Mouse (Mus musculus): ENCODE measurements around the gene Prm1. TPM values are rescaled to one million over a fixed set of nuclear protein-coding genes. Genes with fewer than 3 reads are reported as not detected.
A peak's percentile ranks its signal among the peaks of the same experiment; 100 is the strongest.
"Not testable (repeated sequence)": the region's sequence is repeated elsewhere in the genome, so short reads cannot be mapped to it uniquely, and the experiment has no call there.

Gene Prm1
- total RNA-seq, 4 experiments from 2014 or later: not detected

DNA sequence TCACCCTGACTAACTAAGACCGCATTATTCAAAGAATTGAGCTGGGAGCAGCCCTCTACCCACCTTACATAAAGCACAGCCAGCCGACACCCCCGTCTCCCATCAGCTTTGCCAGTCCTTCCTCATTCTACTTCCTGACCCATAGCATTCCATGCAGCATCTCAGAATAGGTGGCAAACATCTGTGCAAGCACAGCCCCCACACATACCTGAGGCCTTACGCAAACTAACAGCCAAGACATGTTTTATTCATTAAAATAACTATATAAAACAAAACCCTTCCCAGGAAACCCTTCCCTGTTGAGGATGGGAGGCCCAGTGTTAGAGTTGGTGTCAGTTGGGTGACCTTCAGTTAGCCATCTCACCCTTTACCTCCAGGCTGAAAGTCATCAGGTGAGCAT is 20.2 kb upstream of the Prm1 start:
- DNase-seq (ENCODE audit: low spot score in 2 of 2): no peak

DNA sequence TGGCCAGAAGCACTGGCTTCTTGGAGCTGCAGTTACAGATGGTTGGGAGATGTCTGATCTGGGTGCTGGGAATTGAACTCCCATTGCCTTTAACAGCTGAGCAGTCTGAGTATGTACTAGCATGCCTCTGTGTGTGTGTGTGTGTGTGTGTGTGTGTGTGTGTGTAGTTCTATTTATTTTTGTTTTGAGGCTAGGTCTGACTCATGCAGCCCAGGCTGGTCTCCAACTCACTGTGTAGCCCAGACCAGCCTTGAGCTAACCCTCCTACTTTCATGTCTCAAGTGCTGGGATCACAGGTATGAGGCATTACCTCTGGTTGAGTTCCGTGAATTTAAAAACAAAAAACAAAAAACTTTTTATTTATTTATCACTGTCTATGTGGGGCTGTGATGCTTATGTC is 18.9 kb upstream of the Prm1 start:
- DNase-seq (ENCODE audit: low spot score in 2 of 2): no peak

DNA sequence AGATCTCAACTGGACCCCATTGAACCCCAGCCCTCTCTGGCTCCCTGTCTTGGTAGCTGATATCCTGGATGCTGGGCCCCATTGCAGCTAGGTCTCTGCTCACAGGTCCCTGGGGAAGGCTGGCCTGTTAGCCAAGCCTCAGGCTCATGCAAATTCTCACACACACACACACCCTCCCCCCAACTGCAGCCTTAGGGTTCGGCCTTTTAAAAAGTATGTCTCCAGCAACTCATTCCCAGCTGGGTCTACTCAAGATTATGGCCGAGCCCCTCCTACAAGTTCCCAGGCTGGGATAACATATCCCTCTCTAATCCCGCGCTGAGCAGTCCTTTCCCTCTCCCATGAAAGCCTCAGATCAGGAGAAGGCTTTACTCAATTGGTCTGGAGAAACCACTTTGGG is 15.7 kb upstream of the Prm1 start:
- DNase-seq (ENCODE audit: low spot score in 2 of 2): no peak

DNA sequence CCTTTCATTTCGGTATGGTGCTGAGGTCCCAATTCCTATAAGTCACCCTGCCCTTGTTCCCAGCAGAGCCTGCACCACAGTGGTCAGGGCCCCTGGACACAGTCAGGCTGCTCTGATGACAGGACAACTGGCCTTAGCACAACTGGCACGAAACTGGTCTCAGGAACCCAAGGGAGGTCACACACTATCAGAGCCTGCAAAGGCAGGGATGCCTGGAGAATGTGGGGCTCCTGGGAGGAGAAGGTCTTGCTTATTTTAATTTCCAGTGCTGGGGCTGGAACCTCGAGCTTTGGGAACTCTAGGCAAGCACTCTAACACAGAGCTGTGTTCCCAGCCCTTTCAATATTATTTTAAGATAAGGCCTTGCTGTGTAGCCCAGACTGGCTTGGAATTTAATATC is 14.3 kb upstream of the Prm1 start:
- DNase-seq (ENCODE audit: low spot score in 2 of 2): no peak

DNA sequence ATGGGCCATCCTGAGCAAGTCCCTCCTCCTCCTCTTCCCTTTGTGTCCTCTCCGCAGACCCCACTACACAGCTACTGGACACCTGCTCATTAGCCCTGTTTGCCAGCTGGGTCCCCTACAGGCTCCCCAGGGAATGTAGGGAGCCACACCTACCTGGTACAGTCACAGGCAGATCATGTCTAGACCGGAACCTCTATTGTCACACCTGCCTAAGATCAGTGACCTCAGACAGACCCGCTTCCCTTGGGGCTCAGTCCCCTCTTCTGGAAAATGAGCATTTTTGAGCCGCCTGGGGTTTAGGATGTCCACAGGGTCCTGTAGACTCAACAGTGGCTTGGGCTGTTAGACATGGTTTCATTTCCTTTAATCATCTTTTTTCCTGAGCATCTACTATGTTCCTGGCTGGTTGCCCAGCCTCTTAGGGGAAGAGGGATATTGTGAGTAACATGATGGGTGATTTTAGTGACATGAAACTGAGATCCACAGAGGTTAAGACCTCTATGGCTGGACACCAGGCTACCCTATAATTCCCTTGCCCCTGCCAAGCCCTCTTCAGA is 13.0 kb upstream of the Prm1 start:
- DNase-seq (ENCODE audit: low spot score in 2 of 2): no peak

DNA sequence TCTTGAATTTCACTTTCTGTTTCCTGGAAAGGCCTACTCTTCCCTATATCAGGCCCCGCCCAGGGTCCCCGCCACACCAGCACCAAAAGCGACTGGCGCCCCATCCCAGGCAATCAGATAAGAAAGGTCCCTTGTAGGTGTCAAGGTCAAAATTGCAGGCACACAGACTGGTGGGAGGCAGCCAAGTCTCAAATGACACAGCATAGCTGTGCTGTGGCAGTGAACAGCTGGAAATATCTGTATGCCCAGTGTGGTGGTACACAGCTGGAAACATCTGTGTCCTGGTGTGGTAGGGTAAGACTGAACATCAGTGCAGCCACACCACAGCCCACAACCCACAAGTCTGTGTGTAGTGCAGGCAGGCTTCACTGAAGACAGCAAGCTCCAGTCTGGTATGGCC is 9.2 kb upstream of the Prm1 start:
- DNase-seq (ENCODE audit: low spot score in 2 of 2): no peak

DNA sequence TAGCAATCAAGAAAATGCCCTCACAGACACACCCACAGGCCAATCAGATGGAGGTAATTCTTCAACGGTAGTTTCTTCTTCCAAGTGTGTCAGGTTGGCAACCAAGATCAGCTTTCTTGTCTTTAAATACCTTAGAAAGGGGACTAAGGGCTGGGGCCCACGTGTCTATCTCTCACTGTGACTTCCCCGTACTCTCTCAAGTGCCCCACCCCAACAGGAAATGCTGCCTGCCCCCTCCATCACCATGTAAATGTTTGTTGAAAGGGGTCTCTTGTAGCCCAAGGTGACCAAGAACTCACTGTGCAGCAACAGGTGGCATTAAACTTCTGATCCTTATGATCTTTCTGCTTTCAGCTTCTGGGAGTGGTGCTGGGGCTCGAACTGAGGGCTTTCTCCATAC is 8.1 kb upstream of the Prm1 start:
- no peak for DNase-seq (ENCODE audit: low spot score in 2 of 2)

DNA sequence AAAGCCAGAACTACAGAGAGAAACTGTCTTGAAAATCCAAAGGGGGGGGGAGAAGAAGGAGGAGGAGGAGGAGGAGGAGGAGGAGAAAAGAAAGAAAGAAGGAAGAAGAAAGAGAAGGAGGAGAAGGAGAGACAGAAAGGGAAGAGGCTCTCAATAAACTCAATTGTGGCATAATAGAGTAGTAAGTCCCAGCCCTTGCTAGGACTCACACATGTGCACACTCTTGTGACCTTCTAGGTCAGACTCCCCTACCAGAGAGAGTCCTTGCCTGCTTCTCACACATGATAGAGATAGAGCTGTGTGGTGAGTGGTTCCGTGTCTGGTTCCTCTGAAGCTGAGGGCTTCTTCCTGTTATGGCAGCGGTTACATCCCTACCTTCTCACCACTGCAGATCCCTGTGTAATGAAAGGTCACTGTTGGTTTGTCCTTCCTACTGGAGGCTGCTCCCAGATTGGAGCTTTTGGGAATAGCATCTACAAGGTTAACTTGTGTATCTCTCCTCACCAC is 7.3 kb upstream of the Prm1 start, which contains the start of gene Gm11172:
Gm11172 (plus strand) TSS at position 51 of the 507 bp plus-strand sequence.
- no peak for DNase-seq (ENCODE audit: low spot score in 2 of 2)

DNA sequence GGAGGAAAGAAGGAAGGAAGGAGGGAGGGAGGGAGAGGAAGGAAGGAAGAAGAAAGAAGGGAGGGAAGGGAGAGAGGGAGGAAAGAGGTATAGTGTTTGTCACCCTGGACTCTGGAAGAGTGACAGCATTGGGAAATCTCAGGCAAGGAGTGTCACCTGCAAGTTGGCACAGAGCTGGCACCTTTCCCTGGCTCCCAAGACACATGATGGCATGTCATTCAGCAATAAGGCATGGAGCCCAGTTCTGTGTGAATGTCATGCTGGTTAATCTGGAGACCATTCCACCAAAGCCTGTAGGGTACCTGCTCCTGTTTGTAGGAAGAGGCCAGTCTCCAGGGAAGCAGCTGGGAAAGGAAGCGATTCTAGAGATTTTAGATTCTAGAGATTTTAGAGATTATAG is 4.7 kb upstream of the Prm1 start:
- no peak for DNase-seq (ENCODE audit: low spot score in 2 of 2)

DNA sequence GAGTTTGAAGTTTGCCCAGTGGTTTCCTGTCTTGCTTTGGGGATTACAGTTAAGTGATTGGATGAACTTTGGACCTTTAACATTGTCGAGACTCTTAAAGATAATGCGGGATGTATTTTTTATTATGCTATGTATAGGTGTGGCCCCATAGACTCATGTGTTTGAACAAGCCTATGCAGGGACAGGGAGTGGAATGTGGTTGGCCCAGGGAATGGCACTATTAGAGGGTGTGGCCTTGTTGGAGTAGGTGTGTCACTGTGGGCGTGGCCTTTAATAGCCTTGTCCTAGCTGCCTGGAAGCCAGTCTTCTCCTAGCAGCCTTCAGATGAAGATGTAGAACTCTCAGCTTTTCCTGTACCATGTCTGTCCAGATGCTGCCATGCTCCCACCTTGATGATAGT is 3.2 kb downstream of the Prm1 start:
- DNase-seq (ENCODE audit: low spot score in 2 of 2): not testable (repeated sequence)

DNA sequence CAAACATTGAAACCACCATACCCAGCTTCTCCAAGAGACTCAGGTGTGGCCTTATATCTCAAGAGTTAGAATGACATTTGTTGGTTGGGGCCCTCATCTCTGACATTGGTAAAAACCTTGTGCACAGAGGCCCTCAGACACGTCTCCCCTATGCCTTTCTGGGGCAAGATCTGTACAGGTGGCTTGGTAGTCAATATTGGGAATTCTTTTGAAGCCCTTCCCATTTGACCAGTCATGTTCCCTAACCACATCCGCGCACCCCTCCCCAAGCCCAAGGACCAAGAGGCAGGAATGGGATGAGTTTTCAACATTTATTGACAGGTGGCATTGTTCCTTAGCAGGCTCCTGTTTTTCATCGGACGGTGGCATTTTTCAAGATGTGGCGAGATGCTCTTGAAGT is 9.6 kb downstream of the Prm1 start, which contains the start of gene Prm2:
Prm2 (minus strand) TSS at position 101 of the 400 bp plus-strand sequence.
- no peak for DNase-seq (ENCODE audit: low spot score in 2 of 2)

DNA sequence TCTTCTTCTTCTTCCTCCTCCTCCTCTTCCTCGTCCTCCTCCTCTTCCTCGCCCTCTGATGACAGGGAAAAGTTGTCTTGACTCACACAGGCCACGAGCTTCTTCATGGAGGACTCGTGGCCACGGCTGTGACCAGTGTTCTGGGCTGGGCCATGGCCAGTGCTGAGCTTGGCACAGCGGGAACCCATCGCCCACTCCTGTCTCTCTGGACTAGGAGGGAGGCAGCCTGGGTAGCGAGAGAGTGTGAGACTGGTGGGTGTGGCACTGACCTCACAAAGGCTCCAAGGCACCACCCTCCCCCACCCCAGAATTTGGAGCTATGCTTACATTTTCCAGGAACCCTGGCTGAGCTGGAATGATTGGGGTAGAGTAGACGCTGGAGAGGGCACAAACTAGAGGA is 14.9 kb downstream of the Prm1 start, which contains the start of gene Prm3:
Prm3 (minus strand) TSS at position 213 of the 400 bp plus-strand sequence.
- DNase-seq (ENCODE audit: low spot score in 2 of 2): no peak

DNA sequence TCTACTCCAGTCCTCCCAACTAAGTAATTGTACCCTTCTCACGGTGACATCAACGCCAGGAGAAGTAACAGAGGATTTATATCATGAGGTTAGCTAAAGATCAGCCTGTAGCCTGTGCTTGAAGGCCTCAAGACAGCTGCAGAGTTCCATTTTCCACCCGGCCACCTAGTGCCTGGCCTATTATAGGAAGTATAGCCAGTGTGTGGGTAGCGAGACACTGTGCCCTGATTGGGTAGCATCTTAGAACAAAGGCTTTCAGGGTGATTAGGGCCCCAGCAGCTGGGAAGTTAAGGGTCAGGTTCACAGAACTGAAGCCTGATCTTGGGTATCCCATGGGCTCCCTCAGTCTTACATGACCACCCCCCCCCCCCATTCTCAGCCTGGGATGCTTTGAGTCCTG is 16.8 kb downstream of the Prm1 start:
- DNase-seq (ENCODE audit: low spot score in 2 of 2): no peak

DNA sequence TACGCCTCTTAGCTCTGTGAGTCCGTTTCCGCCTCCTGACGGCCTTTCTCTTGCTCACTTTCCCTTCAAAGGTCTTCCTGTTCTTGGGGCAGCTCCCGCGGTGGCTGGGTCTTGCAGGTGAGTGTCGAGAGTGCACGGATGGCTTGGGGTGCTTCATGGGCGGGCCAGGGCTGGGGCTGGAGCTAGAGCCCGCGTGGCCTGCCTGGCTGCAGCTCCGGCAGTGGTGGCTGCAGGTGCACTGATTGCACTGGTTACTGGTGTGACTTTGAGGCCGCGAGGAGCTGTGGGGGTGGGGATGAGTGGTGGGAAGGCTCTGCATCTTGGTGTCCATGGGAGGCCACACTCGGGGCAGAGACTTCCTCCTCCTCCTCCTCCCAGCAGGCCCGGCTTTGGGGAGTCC is 17.4 kb downstream of the Prm1 start, which contains the start of gene Tnp2:
Tnp2 (minus strand) TSS at position 390 of the 400 bp plus-strand sequence.
- DNase-seq (ENCODE audit: low spot score in 2 of 2): no peak

DNA sequence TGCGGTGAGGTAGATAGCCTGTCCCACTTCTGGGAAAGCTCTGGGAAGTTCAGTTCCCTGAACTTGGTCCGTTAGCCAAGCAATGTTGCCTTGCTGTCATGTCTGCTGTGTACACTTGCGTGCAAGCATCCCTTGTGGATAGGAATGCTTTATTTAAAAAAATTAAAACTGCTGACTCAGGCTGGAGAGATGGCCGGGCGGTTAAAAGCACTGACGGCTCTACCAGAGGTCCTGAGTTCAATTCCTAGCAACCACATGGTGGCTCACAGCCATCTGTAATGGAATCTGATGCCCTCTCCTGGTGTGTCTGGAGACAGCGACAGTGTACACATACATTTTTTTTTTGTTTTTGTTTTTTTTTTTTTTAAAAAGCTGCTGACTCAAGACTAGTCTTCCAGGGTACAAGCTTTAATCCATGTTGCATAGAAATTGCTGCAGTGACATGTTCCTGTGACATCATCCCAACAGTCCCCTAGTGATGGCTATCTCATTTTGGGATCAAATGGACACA is 18.0 kb downstream of the Prm1 start:
- no peak for DNase-seq (ENCODE audit: low spot score in 2 of 2)

DNA sequence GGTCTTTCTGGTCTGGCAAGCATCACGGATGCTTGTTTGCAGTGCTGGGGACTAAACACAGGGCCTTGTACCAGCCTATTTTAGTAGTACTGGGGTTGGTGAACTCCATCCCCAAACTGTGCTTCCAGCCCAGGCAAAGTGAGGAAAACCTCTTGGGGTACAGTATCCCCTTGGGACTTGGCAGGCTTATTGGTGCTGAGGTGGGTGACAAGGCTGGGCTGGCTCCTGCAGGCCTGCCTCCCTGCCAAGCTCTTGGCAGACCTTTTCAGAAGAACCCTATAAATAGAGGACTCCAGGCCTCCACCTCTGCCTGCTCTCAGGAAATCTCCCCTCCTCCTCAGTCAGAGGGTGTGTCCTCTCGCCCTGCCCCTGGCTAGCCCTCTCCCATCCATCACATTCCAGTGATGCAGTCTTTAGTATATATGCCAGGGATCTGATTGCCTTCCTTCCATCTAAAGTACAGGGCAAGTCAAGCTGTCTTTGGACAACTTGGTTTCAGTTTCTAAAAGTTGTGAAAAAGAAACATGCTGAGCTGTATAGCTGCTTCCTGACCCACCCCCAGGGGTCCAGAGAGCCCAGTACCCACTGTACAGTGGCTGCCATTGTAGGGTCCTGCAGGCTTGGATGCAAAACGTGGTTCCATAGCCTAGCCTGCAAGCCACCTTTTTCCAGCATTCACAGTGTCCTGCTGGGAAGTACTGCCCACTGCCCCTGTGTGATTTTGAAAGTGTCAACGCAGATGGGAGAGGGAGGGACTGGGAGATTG is 18.7 kb downstream of the Prm1 start:
- DNase-seq (ENCODE audit: low spot score in 2 of 2): peak; percentile 29 to 60

DNA sequence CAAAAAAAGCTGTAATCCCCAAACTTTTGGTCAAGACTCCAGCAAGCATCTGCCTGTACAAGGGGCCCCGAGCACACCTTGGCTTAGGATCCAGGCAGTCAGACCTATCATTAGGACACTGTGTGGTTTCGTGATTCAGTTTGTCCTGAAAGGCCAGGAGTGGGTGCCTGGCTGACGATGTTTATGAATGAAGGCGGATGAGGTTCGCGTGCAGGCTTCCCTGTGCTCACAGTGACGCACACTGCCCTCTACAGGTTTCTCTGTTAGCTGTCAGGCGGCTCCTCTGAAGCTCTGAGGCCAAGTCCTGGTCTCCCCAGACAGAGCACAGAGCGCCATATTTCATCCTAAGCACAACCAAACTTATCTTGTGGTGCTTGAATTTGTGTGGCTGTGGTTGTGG is 19.4 kb downstream of the Prm1 start:
- peak; percentile 75 to 79 for DNase-seq (ENCODE audit: low spot score in 2 of 2)

DNA sequence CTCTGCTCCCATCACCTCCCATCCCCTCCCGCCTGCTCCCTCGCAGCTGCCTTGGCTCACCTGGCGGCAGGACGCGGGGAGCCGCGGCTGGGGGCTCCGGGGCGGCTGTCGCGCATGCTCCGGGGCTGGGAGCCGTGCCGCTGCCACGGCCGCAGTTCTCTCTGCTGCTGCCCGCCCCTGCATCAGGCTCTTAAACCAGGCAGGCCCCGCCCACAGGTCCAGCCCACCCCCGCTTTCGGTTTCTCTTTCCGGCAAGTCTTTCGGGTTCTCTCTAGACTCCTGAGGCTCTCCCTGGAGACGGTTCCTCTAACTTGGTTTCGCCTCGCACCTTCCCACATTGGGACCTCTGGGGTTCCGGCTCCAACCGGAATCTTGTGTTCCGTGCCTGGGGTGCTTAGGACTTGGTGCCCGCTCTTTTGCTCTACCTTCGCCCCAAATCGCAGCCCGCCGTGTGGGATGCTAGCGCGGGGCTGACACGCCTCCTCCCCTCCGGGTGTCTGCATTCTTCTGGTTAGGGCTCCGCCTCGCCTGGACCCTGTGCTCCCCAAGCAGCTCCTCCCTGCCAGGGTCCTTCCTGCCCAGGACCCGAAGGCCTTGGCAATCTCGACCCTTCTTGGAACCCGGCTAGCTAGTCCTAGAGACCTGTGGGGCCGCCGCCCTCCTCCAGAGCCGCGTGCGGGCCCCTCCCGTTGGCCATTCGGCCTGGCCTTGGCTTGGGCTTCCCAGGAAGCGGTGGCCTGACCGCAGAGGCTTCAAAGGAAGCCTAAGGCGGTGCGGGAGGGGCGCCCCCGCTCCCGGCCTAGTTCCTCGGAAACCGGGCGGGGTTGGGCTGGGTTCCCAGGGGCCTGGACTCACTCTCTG is 20.0 kb downstream of the Prm1 start, which contains the start of gene Socs1:
Socs1 (minus strand) TSS at position 166 of the 861 bp plus-strand sequence.
- peak; percentile 71 to 77 for DNase-seq (ENCODE audit: low spot score in 2 of 2)

DNA sequence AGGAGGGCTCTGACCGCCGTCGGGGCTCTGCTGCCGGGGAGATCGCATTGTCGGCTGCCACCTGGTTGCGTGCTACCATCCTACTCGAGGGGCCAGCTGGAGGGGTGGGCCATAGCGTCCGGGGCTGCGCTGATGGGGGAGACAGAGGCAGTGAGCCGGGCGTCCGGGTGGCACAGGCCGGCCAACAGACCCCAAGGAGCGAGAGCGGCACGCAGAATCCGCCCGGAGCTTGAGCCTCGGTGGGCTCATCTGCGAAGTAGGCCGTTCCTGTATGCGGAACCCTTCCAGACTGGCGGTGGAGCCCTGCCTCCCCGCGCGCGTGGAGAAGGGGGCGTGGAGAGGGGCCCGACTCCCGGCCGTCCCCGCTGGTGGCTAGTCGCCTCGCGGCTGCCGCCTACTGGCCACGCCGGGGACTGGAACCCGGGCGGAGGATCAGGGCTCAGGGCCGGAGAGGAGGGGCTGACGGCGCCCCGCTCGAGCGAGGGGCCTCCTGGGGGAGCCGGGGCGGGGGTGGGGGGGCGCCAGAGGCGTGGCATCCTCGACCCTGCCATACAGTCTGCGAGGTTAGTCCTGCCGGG is 20.8 kb downstream of the Prm1 start:
- DNase-seq (ENCODE audit: low spot score in 2 of 2): peak; percentile 88 to 89

DNA sequence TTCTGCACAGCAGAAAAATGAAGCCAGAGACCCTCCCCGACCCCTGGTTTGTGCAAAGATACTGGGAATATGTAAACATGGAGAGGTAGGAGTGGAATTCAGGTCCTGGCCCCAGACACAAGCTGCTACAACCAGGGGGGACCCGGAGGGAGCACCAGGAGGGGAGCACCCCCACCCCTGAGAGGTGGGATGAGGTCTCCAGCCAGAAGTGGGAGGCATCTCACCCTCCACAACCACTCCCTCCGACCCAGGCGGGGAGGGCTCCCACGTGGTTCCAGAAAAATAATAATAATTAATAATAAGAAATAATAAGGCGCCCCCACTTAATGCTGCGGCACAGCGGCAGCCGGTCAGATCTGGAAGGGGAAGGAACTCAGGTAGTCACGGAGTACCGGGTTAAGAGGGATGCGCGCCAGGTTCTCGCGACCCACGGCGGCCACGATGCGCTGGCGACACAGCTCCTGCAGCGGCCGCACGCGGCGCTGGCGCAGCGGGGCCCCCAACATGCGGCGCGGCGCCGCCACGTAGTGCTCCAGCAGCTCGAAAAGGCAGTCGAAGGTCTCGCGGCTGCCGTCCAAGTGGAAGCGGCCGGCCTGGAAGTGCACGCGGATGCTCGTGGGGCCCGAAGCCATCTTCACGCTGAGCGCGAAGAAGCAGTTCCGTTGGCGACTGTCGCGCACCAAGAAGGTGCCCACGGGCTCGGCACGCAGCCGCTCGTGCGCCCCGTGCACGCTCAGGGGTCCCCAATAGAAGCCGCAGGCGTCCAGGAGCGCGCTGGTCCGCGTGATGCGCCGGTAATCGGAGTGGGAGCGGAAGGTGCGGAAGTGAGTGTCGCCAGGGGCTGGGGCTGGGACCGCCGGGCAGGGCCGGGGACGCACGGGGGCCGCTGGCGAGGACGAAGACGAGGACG is 21.5 kb downstream of the Prm1 start:
- peak; percentile 7 to 20 for DNase-seq (ENCODE audit: low spot score in 2 of 2)
